In genomic region chr4:154697476-154697875, GRCm38 (mm10) we compare ENCODE assay signal across 19 mouse cellular contexts. TPM values are rescaled to one million over a fixed set of nuclear protein-coding genes. Genes with fewer than 3 reads are reported as not detected.
"Had no signal": no experiment of that assay in that cellular context is flagged by ENCODE, and none has a peak within 500 bp of the region (broad histone marks: within the 10 kb centered on the region; RNA-seq: fewer than 3 reads in every experiment).

No protein-coding gene starts in this region.

- H3K27me3 ChIP-seq: liver, embryonic 13.5 days; lung, embryonic 15.5 days had no signal

- H3K4me2 ChIP-seq: liver, embryonic 13.5 days; lung, embryonic 15.5 days; neural tube, embryonic 15.5 days had no signal

- H3K27ac ChIP-seq: left cerebral cortex, adult 2 months; liver, embryonic 13.5 days; lung, embryonic 15.5 days; neural tube, embryonic 15.5 days had no signal

- H3K9ac ChIP-seq: liver, embryonic 13.5 days; liver, postnatal 0 days; lung, embryonic 15.5 days; neural tube, embryonic 15.5 days had no signal

- H3K36me3 ChIP-seq: liver, embryonic 13.5 days; lung, embryonic 15.5 days; neural tube, embryonic 15.5 days had no signal

- H3K4me3 ChIP-seq: left cerebral cortex, adult 2 months; liver, embryonic 13.5 days; lung, embryonic 15.5 days; myocyte; neural tube, embryonic 15.5 days had no signal

- ATAC-seq: liver, postnatal 0 days had no signal

- H3K9me3 ChIP-seq: liver, embryonic 13.5 days; lung, embryonic 15.5 days; neural tube, embryonic 15.5 days had no signal

- DNase-seq: kidney, adult 8-10 months; kidney, postnatal 25 days; liver; liver, embryonic 13.5 days; liver, postnatal 0 days; right cerebral cortex, adult 18-20 months; right cerebral cortex, postnatal 25 days; thymus, postnatal 4 days had no signal

RNA-seq across cellular contexts. Expression of gene Actrt2, which starts 29.8 kb away (rescaled TPM):
- total RNA-seq: layer of hippocampus, postnatal 25 days; left cerebral cortex, adult 2 months; left cerebral cortex, postnatal 14 days had no signal
- polyA plus RNA-seq: kidney, embryonic 16.5 days; liver, embryonic 13.5 days; liver, postnatal 0 days; lung, embryonic 15.5 days; midbrain, embryonic 14.5 days; myocyte; neural tube, embryonic 11.5 days; neural tube, embryonic 15.5 days; small intestine, adult 2 months; stomach, embryonic 16.5 days had no signal
